Mouse (Mus musculus) liver, embryonic 11.5 days (tissue): ENCODE results near the gene Clec18a. TPM values are rescaled to one million over a fixed set of nuclear protein-coding genes. Genes with fewer than 3 reads are reported as not detected.
A peak's percentile ranks its signal among the peaks of the same experiment; 100 is the strongest.
"Not testable (repeated sequence)": the region's sequence is repeated elsewhere in the genome, so short reads cannot be mapped to it uniquely, and the experiment has no call there.

Experiments
- ATAC-seq: fragments of 200-750 bp; cut with Nextera tagmentation; replicated peaks from 2 replicates; pipeline ENCODE4 v1.8.0; 2017; ENCODE audit warnings: moderate number of reproducible peaks, mild to moderate bottlenecking, moderate TSS enrichment, moderate library complexity; ENCODE audit not compliant: low FRiP score
- DNase-seq: peaks from one replicate; pipeline ENCODE4 v3.0.0-alpha.2; 2017; ENCODE audit warnings: low spot score
- H3K27ac ChIP-seq: fragments of 300-500 bp; sonication (generic); 2 replicates; pipeline ENCODE4 v1.5.1; 2014; ENCODE audit warnings: mild to moderate bottlenecking, low read depth, low read length, control low read depth
- H3K27me3 ChIP-seq: fragments of 300-500 bp; sonication (generic); replicated peaks from 2 replicates; pipeline ENCODE4 v1.6.1; 2014; ENCODE audit warnings: low read length, mixed read lengths; ENCODE audit not compliant: control insufficient read depth, insufficient read depth
- H3K36me3 ChIP-seq: fragments of 300-500 bp; sonication (generic); 2 replicates; pipeline ENCODE4 v1.6.1; 2014; ENCODE audit warnings: mild to moderate bottlenecking, low read length, moderate library complexity, mixed read lengths; ENCODE audit not compliant: control insufficient read depth, insufficient read depth
- H3K4me1 ChIP-seq: fragments of 300-500 bp; sonication (generic); replicated peaks from 2 replicates; pipeline ENCODE4 v1.6.1; 2014; ENCODE audit warnings: low read length, mixed read lengths; ENCODE audit not compliant: control insufficient read depth, insufficient read depth
- H3K4me2 ChIP-seq: fragments of 300-500 bp; sonication (generic); 2 replicates; pipeline ENCODE4 v1.6.1; 2014; ENCODE audit warnings: mild to moderate bottlenecking, control low read depth, moderate library complexity
- H3K4me3 ChIP-seq: fragments of 300-500 bp; sonication (generic); 2 replicates; pipeline ENCODE4 v1.5.1; 2014; ENCODE audit warnings: low read depth, low read length, control low read depth
- H3K9ac ChIP-seq: fragments of 300-500 bp; sonication (generic); 2 replicates; pipeline ENCODE4 v1.6.1; 2014; ENCODE audit warnings: low read depth, low read length, control low read depth
- H3K9me3 ChIP-seq: fragments of 300-500 bp; sonication (generic); 2 replicates; pipeline ENCODE4 v1.6.1; 2016; ENCODE audit warnings: low read length, inconsistent platforms, mixed read lengths; ENCODE audit not compliant: control insufficient read depth
- WGBS: fragments of 180-500 bp; shearing (Covaris S2); extraction: QIAGEN DNeasy Blood & Tissue Kit; methylation state at CpG from one replicate; pipeline ENCODE4 v1.1.7; 2014; 5-methylcytosine and 5-hydroxymethylcytosine counted together
- polyA plus RNA-seq: library from polyadenylated mRNA; unstranded; fragments of >200 nt; fragmentation: Nextera tagmentation; extraction: Ambion mirVana; gene quantifications from 2 replicates; pipeline ENCODE4 v1.2.1, GENCODE M21; 2014

The Clec18a gene
- polyA plus RNA-seq, 1 experiment from 2014 or later: not detected

DNA sequence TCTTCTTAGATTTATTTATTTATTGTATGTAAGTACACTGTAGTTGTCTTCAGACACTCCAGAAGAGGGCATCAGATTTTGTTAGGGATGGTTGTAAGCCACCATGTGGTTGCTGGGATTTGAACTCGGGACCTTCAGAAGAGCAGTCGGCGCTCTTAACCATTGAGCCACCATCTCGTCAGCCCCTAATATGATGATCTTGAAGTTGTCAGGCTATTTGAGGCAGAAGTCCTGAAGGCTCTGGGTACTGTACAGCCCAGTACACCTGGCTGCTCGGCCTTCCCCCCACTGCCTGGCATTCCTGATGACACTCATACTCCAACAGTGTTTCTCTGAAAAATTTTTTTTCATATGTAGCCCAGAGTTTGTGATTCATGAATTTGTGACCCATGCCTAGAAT is 8.3 kb downstream of the Clec18a start:
- 82% methylated on average over 5 of the region's 5 CpGs for WGBS
- not testable (repeated sequence) for H3K9me3 ChIP-seq, H3K36me3 ChIP-seq, H3K27ac ChIP-seq, ATAC-seq, DNase-seq, H3K9ac ChIP-seq, H3K27me3 ChIP-seq, H3K4me2 ChIP-seq, H3K4me3 ChIP-seq, H3K4me1 ChIP-seq

DNA sequence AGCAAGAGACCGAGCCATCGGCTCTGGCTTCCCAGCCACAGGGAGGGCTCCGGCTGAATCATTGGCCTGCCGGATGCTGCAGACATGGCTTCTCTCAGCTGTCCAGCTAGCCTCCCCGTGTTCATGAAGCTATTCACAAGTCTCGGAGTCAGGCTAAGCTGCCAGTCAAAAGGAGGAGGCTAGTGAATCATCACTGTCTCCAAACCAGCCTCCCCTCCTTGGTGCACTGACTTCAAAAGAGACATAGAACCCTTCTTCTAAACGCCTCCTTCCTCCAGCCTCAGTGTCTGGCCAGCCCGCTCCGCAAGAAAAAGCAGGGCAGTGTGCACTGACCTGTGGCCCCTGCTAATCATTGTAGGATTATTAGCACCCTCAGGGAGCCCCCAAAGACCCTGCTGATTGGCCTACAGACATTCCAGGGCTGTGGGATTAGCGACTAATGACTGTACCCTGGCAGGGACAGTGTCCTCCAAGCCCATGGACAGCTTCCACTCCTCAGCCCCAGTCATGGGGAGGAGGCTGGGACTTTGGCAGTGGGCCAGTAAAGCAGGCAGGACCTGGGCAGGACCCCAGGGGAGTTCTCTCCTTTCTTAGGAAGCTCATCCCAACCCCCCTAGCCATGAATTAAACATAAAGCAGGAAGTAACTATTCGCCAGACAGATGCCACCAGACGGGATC is 10.5 kb downstream of the Clec18a start:
- WGBS: 73% methylated on average over 12 of the region's 12 CpGs
- Histone ChIP-seq H3K36me3 (no peaks in the 10 kb centered on the region), H3K4me3 (no peak overlapping the region), H3K9ac (no peak overlapping the region), H3K4me1 (0 out of 2 replicates have a peak, but pooled peaks cover 4% of the 10 kb centered on the region), H3K9me3 (no peaks in the 10 kb centered on the region), H3K27me3 (0 out of 2 replicates have a peak, but pooled peaks cover 2% of the 10 kb centered on the region), H3K4me2 (no peak overlapping the region), H3K27ac (no peak overlapping the region)
- DNase-seq (no peak), ATAC-seq (no peak)

DNA sequence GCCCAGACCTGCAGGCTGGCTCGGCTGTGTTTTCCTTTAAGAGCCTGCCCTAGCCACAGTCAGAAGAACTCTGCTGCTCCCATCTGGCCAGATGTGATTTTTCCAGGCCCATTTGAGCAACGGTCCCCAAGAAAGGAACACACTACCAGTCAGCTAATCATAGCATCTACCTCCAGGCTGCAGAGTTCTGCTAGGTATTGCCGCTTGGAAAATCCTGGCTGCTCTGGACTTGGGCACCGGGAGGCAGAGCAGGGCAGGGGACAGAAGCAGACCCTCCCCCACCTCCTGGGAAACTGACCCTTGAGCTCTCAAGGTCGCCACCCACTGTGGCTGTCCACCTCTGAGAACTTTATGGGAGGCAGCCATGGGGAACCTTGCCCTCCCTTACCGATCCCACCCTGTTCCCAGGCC is 12.4 kb downstream of the Clec18a start:
- no peak for ATAC-seq
- no peak for DNase-seq
- Histone ChIP-seq H3K27ac (no peak overlapping the region), H3K4me3 (no peak overlapping the region), H3K36me3 (no peaks in the 10 kb centered on the region), H3K9ac (no peak overlapping the region), H3K4me1 (0 out of 2 replicates have a peak, but pooled peaks cover 4% of the 10 kb centered on the region), H3K4me2 (no peak overlapping the region), H3K27me3 (0 out of 2 replicates have a peak, but pooled peaks cover 2% of the 10 kb centered on the region), H3K9me3 (no peaks in the 10 kb centered on the region)
- WGBS: 42% methylated on average over 6 of the region's 6 CpGs

DNA sequence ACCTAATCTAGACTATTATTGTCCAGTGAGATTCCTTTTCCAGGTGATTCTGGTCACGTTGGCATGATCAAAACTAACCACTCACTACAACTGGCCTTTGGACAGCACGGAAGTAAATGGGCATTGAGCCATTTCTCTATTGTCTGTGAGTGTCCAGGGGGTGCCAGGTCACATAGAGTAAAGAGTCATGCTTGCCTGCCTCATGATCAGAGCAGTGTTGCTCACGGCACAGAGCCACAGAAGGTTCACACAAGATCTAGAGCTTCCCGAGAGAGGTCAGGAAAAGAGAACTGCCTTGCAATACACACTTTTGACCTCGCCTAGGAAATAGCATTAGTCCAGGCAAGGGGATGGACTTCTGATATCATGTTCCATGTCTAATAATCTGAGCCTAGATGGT is 12.8 kb downstream of the Clec18a start:
- WGBS: 64% methylated on average over 5 of the region's 5 CpGs
- H3K9ac ChIP-seq: no peak overlapping the region

DNA sequence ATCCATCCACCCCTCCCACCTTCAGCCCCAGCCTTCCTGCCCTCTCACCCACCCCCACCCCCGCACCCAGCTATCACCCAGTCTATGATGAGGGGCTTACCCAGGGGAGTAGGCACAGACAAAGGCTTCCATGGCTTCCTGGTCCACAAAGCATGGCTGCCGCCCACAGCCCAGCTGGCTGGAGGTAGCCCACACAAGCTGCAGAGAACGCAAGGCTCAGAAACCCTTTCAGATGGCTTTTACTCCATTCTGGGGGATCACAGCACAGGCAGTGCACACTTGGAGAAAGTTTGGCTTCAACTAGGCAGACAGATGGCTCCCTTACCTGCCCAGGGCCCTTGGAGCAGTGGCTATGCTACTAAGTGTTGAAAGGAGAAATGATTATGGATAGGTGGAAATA is 16.3 kb downstream of the Clec18a start:
- Histone ChIP-seq H3K27me3 (0 out of 2 replicates have a peak, but pooled peaks cover 5% of the 10 kb centered on the region), H3K4me3 (no peak overlapping the region), H3K9me3 (no peaks in the 10 kb centered on the region), H3K27ac (no peak overlapping the region), H3K4me2 (no peak overlapping the region), H3K4me1 (0 out of 2 replicates have a peak, but pooled peaks cover 4% of the 10 kb centered on the region), H3K9ac (no peak overlapping the region), H3K36me3 (no peaks in the 10 kb centered on the region)
- 70% methylated on average over 3 of the region's 3 CpGs for WGBS
- DNase-seq: no peak
- no peak for ATAC-seq

More for the DNA sequence above, 12.8 kb downstream of the Clec18a start:
- Histone ChIP-seq H3K27me3 (0 out of 2 replicates have a peak, but pooled peaks cover 2% of the 10 kb centered on the region), H3K9me3 (no peaks in the 10 kb centered on the region), H3K4me1 (0 out of 2 replicates have a peak, but pooled peaks cover 4% of the 10 kb centered on the region), H3K27ac (no peak overlapping the region), H3K36me3 (no peaks in the 10 kb centered on the region), H3K4me2 (no peak overlapping the region), H3K4me3 (no peak overlapping the region)
- ATAC-seq (no peak; the same call in 1 of the 2 replicates), DNase-seq (no peak)

DNA sequence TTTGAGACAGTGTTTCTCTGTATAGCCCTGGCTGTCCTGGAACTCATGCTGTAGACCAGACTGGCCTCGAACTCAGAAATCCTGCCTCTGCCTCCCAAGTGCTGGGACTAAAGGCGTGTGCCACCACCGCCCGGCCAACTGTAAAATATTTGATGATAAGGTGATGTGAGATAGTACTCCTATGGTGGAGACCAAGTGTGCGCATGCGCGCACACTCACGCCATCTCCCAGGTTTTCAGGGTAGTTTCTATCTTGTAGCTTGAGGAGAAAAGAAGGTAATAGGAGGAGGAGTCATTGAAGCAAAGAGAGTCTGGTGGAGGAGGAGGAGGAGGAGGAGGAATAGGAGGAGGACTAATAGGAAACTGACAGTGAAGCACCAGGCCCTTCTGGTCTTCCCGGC is 23.6 kb downstream of the Clec18a start:
- not testable (repeated sequence) for DNase-seq, H3K4me1 ChIP-seq, H3K4me3 ChIP-seq, H3K4me2 ChIP-seq, H3K9me3 ChIP-seq, ATAC-seq, H3K9ac ChIP-seq, H3K27ac ChIP-seq, H3K36me3 ChIP-seq, H3K27me3 ChIP-seq
- 84% methylated on average over 9 of the region's 9 CpGs for WGBS

DNA sequence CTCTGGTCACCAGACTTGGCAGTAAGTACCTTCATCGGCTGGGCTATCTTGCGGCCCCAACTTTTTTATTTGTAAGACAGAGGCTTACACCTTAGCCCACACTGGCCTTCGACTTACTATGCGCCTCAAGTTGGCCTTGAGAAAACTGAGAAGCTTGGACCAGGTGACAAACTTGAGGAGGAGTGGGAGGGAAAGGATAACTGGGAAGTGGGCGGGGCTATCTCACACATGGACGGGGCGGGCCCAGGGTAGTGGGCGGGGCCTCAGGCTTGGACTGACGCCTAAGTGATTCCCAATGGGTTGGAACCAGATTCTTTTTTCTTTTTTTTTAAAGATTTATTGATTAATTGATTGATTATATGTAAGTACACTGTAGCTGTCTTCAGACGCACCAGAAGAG is 24.8 kb downstream of the Clec18a start:
- Histone ChIP-seq H3K4me2 (no peak overlapping the region), H3K36me3 (no peaks in the 10 kb centered on the region), H3K4me3 (no peak overlapping the region), H3K9ac (no peak overlapping the region), H3K9me3 (no peaks in the 10 kb centered on the region), H3K27ac (no peak overlapping the region), H3K4me1 (no peaks in the 10 kb centered on the region), H3K27me3 (0 out of 2 replicates have a peak, but pooled peaks cover 3% of the 10 kb centered on the region)
- 29% methylated on average over 10 of the region's 10 CpGs for WGBS
- DNase-seq (no peak), ATAC-seq (0 out of 2 replicates have a peak, but pooled peaks have one; percentile 37)

DNA sequence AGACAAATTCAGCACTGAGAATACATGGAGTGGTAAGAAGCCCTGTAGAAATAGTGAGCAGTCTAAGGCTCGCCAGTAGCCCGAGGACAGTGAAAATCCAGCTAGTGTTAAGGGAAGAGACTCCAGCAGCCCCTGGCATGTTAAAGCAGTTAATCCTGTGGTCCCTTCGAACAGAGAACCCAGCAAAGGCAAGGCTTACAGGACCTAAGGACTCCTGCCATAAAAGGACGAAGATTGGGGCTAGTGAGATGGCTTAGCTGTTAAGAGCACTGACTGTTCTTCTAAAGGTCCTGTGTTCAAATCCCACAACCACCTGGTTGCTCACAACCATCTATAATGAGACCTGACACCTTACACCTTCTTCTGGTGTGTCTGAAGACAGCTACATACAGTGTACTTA is 25.9 kb downstream of the Clec18a start:
- H3K4me3 ChIP-seq: no peak overlapping the region
- H3K27me3 ChIP-seq: 0 out of 2 replicates have a peak, but pooled peaks cover 2% of the 10 kb centered on the region
- peaks cover 3% of the 10 kb centered on the region for H3K4me1 ChIP-seq
- ATAC-seq (no peak), DNase-seq (no peak)
- no peak overlapping the region for H3K4me2 ChIP-seq
- H3K27ac ChIP-seq: no peak overlapping the region
- H3K9me3 ChIP-seq: no peaks in the 10 kb centered on the region
- no peak overlapping the region for H3K9ac ChIP-seq
- H3K36me3 ChIP-seq: no peaks in the 10 kb centered on the region
- 66% methylated on average over 4 of the region's 4 CpGs for WGBS

DNA sequence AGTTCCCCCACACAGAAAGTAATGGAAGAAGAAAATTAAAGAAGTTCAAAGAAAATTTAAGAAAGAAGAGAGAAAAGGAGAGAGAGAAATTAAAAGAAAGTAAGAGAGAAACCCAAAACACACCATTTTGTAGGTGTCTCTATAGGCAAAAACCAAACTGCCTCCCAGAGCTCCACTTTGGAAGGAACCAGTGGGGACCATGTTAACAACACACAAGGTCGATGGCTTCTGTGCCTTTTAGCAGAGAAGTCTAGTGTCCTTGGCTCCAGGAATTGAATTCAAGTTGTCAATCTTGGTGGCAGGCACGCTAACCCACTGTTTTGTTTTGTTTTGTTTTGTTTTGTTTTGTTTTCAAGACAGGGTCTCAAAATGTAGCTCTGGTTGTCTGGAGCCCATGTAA is 29.3 kb downstream of the Clec18a start:
- Histone ChIP-seq H3K9ac (no peak overlapping the region), H3K9me3 (no peaks in the 10 kb centered on the region), H3K36me3 (peaks cover 4% of the 10 kb centered on the region), H3K4me1 (peaks cover 22% of the 10 kb centered on the region), H3K27ac (no peak overlapping the region), H3K4me3 (no peak overlapping the region), H3K4me2 (peak overlapping the region; percentile 66), H3K27me3 (no peaks in the 10 kb centered on the region)
- ATAC-seq (no peak), DNase-seq (no peak)
- 56% methylated on average over 2 of the region's 2 CpGs for WGBS
